Mouse (Mus musculus) hindbrain, embryonic 12.5 days (tissue): ENCODE results near the gene Casq1. TPM values are rescaled to one million over a fixed set of nuclear protein-coding genes. Genes with fewer than 3 reads are reported as not detected.
A peak's percentile ranks its signal among the peaks of the same experiment; 100 is the strongest.

Experiments
- ATAC-seq: fragments of 200-750 bp; cut with Nextera tagmentation; 2 replicates; pipeline ENCODE4 v1.8.0; 2017; ENCODE audit warnings: moderate TSS enrichment; ENCODE audit not compliant: low FRiP score
- H3K27ac ChIP-seq: fragments of 300-500 bp; sonication (generic); 2 replicates; pipeline ENCODE4 v1.5.1; 2016; ENCODE audit warnings: mild to moderate bottlenecking
- H3K27me3 ChIP-seq: fragments of 300-500 bp; sonication (generic); 2 replicates; pipeline ENCODE4 v1.6.1; 2016; ENCODE audit warnings: mild to moderate bottlenecking
- H3K36me3 ChIP-seq: fragments of 300-500 bp; sonication (generic); 2 replicates; pipeline ENCODE4 v1.6.1; 2016; ENCODE audit warnings: mild to moderate bottlenecking
- H3K4me1 ChIP-seq: fragments of 300-500 bp; sonication (generic); 2 replicates; pipeline ENCODE4 v1.6.1; 2016
- H3K4me2 ChIP-seq: fragments of 300-500 bp; sonication (generic); replicated peaks from 2 replicates; pipeline ENCODE4 v1.6.1; 2016; ENCODE audit warnings: mild to moderate bottlenecking
- H3K4me3 ChIP-seq: fragments of 300-500 bp; sonication (generic); 2 replicates; pipeline ENCODE4 v1.5.1; 2016; ENCODE audit warnings: mild to moderate bottlenecking
- H3K9ac ChIP-seq: fragments of 300-500 bp; sonication (generic); 2 replicates; pipeline ENCODE4 v1.6.1; 2016; ENCODE audit warnings: mild to moderate bottlenecking, moderate library complexity
- H3K9me3 ChIP-seq: fragments of 300-500 bp; sonication (generic); replicated peaks from 2 replicates; pipeline ENCODE4 v1.6.1; 2016; ENCODE audit warnings: mild to moderate bottlenecking
- WGBS: fragments of 180-500 bp; shearing (Covaris S2); methylation state at CpG from one replicate; pipeline ENCODE4 v1.1.7; 2016; 5-methylcytosine and 5-hydroxymethylcytosine counted together
- polyA plus RNA-seq: library from polyadenylated mRNA; unstranded; fragments of >200 nt; fragmentation: Nextera tagmentation; extraction: Ambion mirVana; gene quantifications from 2 replicates; pipeline ENCODE4 v1.2.1, GENCODE M21; 2016

The Casq1 gene
- polyA plus RNA-seq, 1 experiment from 2014 or later: 3.8 TPM

DNA sequence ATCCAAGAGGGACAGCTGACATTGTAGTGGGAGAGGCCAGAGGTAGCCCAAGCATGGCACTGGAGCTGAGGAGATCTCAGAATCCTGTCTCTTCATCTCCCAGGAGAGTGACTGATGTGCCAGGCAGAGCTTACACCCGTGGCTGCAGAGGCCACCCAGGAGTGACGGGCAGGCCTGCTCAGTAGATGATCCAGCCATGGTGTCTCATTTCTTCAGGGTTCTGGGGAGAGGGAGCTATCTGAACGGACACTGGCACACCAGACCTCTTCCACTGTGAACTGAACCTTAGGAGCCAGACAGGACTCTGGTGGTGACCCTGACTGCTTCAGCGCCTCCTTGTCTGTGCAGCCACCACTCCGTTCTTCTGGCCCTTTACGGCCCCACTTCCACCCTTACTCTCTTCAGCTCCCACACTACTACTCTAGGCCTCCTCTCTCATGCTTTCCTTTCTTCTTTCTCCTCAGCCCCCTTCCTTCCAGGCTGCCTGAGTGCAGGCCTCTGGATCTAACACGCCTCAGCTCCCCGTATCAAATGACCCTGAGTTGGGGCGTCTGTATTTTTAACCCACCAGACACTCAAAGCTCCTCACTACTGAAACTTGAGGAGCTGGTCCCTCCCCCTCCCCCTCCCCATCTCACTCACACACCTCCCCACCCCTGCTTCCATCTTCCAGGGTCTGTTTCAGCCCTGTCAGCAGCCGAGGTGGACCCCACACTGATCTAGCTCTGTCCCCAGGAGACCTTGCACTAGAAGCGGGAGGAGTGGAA lies 1.8 kb upstream of the Casq1 start:
- Histone ChIP-seq H3K9me3 (no peaks in the 10 kb centered on the region), H3K4me2 (no peak overlapping the region), H3K9ac (no peak overlapping the region), H3K27me3 (no peaks in the 10 kb centered on the region), H3K4me3 (no peak overlapping the region), H3K36me3 (no peaks in the 10 kb centered on the region), H3K27ac (peak overlapping the region; percentile 70), H3K4me1 (peaks cover 51% of the 10 kb centered on the region)
- 0 out of 2 replicates have a peak, but pooled peaks have one; percentile 6 for ATAC-seq
- 39% methylated on average over 11 of the region's 11 CpGs for WGBS

DNA sequence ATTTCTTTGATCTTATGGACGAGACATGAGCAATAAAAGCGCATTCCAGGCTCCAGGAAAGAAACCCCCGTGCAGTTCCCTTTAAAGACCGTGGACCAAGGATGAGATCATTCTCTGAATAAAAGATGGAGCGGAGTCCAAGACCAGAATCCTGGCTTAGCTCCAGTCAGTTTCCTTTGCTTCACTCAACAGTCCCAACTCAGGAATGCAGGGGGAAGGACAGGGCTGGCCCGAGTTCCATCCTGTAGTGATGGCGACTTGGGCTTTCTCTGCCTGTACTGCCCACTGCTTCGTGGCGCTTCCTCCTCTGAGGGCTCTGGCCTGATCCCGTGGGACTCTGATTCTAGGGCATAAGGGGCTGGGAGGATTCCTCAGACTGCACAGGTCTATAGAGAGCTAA lies 746 bp upstream of the Casq1 start:
- H3K4me1 ChIP-seq: peaks cover 51% of the 10 kb centered on the region
- H3K4me2 ChIP-seq: no peak overlapping the region
- ATAC-seq: no peak
- 47% methylated on average over 10 of the region's 10 CpGs for WGBS
- no peak overlapping the region for H3K4me3 ChIP-seq
- H3K27ac ChIP-seq: peak overlapping the region; percentile 55
- no peaks in the 10 kb centered on the region for H3K9me3 ChIP-seq
- no peaks in the 10 kb centered on the region for H3K27me3 ChIP-seq
- no peaks in the 10 kb centered on the region for H3K36me3 ChIP-seq
- H3K9ac ChIP-seq: no peak overlapping the region

DNA sequence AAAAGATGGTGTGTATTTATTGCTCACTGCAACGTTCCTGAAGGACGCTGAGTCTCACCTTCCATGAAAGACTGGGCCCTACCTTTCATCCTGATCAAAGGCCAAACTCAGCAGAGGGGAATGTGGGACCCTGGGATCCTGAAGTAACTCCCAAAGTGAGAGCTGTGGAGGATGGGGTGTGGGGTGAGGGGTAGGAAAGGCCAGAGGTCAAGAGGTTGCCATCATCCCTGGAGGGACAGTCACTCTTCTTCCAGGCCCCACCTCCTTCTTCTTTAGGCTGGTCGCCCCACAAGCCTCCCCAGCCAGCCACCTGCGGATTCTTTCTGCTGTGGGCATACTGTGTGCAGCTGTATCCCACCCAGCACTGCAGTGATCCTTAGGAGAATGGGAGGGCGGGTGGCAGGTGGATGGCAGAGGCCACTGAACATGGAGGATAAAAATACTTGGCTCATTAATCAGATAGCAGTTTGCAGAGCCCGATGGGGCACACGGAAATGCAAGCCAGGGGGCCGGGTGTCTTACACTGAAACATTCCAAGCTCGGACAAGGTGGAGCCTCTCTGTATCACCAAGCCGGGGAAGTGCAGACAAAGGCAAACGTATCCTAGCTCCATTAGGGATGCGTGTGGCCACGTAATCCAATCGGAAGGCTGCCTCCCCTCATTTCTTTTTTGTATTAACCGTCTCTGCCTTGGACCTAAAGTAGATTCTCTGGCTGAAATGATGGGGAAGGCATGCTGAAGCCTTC lies 1.3 kb downstream of the Casq1 start:
- no peak for ATAC-seq
- H3K4me1 ChIP-seq: peaks cover 57% of the 10 kb centered on the region
- H3K27ac ChIP-seq: no peak overlapping the region
- no peaks in the 10 kb centered on the region for H3K27me3 ChIP-seq
- H3K9me3 ChIP-seq: no peaks in the 10 kb centered on the region
- H3K9ac ChIP-seq: no peak overlapping the region
- H3K4me3 ChIP-seq: no peak overlapping the region
- H3K4me2 ChIP-seq: no peak overlapping the region
- no peaks in the 10 kb centered on the region for H3K36me3 ChIP-seq
- 45% methylated on average over 15 of the region's 15 CpGs for WGBS

DNA sequence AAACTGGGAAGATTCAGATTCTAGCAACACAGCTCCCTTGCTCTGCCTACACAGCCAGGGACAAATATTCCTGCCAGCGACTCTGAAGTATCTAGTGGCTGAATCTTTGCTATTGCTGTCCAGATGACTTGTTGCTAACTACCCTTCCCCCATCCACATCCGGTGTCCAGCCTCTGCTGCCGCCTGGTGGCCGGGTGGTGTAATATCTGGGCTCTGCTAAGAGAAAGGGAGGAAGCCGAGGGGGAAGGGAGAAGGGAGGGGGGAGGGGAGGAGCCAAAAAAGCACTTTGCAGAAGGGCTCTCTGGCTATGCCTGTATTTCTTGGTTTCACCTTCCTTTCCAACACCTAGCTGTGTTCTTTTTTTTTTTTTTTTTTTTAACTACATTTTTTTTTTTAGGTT lies 2.5 kb downstream of the Casq1 start:
- H3K4me2 ChIP-seq: peak overlapping the region; percentile 30
- peaks cover 61% of the 10 kb centered on the region for H3K4me1 ChIP-seq
- WGBS: 0% methylated on average over 5 of the region's 5 CpGs
- peak overlapping the region; percentile 52 for H3K27ac ChIP-seq
- no peaks in the 10 kb centered on the region for H3K27me3 ChIP-seq
- no peaks in the 10 kb centered on the region for H3K36me3 ChIP-seq
- peak; percentile 11; the same call in 1 of the 2 replicates for ATAC-seq
- no peaks in the 10 kb centered on the region for H3K9me3 ChIP-seq
- H3K4me3 ChIP-seq: no peak overlapping the region
- no peak overlapping the region for H3K9ac ChIP-seq

DNA sequence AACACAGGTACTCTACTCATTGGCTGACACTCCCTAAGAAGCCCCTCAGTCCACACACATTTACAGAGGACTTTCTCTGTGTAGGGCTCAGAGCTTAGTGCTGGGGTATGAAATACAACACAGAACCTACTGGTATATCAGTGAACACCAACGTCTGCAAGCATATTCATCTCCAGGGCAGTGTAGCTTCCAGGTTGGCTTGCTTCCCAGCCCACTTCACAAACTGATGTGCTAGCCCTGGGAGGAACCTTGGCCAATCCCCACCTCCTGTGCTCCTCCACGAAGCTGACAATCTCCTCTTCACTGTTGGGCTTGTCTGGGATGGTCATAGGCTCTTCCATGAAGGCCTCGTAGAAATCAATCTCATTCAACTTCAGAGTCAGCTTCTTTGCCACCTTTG lies 4.9 kb downstream of the Casq1 start:
- Histone ChIP-seq H3K27ac (0 out of 2 replicates have a peak overlapping the region, but pooled peaks have one; percentile 9), H3K9ac (no peak overlapping the region)
- ATAC-seq: no peak

DNA sequence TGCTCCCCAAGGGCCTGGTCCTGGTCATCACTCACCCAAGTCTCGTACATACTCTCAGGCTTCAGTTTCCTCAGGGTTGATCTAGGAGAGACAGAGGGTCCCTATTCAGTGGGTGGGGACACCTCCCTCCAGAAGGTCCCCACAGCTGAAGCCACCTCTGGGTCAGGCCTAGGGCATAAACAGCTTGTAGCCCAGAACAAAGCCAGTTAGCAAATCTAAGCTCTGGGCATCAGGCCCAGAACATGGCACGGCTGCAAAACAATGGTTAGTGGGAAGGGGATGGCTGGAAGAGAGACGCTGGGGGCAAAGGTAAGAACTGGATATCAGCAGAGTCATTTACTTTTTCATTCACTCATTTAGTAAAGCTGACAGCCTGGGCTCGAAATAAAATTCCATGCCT lies 5.9 kb downstream of the Casq1 start:
- no peak overlapping the region for H3K4me2 ChIP-seq
- H3K4me3 ChIP-seq: no peak overlapping the region
- no peaks in the 10 kb centered on the region for H3K27me3 ChIP-seq
- H3K4me1 ChIP-seq: peaks cover 29% of the 10 kb centered on the region
- H3K36me3 ChIP-seq: peaks cover 5% of the 10 kb centered on the region; the same call in 1 of the 2 replicates
- H3K9ac ChIP-seq: no peak overlapping the region
- no peaks in the 10 kb centered on the region for H3K9me3 ChIP-seq
- 58% methylated on average over 4 of the region's 4 CpGs for WGBS
- peak; percentile 36; the same call in 1 of the 2 replicates for ATAC-seq
- 0 out of 2 replicates have a peak overlapping the region, but pooled peaks have one; percentile 19 for H3K27ac ChIP-seq

More for the DNA sequence above, 4.9 kb downstream of the Casq1 start:
- WGBS: 78% methylated on average over 3 of the region's 3 CpGs
- H3K36me3 ChIP-seq: 0 out of 2 replicates have a peak, but pooled peaks cover under 1% of the 10 kb centered on the region
- H3K27me3 ChIP-seq: no peaks in the 10 kb centered on the region
- H3K4me1 ChIP-seq: peaks cover 37% of the 10 kb centered on the region
- no peak overlapping the region for H3K4me3 ChIP-seq
- H3K9me3 ChIP-seq: no peaks in the 10 kb centered on the region
- no peak overlapping the region for H3K4me2 ChIP-seq

DNA sequence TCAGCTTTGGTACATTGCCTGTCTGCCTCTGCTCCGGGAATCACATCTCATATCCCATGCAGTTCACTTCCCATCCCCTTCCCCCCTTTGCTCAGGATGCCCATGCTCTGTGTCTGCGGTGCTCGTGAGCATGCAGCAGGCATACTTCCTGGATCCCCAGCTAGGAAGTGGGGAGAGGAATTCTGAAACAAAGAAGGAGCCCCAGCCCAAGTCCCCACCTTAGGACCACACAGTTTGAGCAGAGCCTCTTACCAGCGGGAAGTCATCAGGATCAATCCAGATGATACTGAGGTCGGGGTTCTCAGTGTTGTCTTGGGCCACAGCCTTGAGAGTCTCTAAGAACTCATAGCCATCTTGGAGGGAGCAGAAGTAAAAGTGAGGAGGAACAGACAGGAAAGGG lies 6.9 kb downstream of the Casq1 start:
- H3K9me3 ChIP-seq: no peaks in the 10 kb centered on the region
- H3K4me2 ChIP-seq: no peak overlapping the region
- H3K9ac ChIP-seq: no peak overlapping the region
- no peak for ATAC-seq
- no peak overlapping the region for H3K4me3 ChIP-seq
- H3K36me3 ChIP-seq: peaks cover 5% of the 10 kb centered on the region; the same call in 1 of the 2 replicates
- 55% methylated on average over 5 of the region's 5 CpGs for WGBS
- no peak overlapping the region; the same call in 1 of the 2 replicates for H3K27ac ChIP-seq
- H3K27me3 ChIP-seq: no peaks in the 10 kb centered on the region
- peaks cover 23% of the 10 kb centered on the region for H3K4me1 ChIP-seq

DNA sequence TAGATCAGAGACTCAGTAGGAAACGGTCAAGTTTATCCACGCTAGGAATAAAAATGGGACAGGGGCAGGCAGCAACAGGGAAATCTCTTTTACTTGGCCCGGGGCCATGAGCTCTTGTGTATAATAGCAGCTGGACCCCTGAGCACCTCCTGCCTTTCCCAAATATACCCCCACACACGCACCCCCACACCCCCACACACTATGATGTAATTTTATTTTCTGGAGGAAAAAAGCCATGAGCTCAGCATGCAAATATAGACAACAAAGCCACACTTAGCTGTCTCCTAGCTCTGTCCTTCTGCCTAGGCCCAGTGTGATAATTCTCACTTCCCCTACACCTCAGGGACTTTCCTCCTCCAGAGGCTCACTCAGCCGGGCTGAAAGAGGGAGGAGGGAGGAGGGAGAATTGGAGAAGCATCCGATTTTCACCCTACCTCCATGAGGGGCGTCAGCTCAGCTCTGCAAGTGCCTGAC lies 12.5 kb downstream of the Casq1 start:
- H3K4me1 ChIP-seq: peaks cover 51% of the 10 kb centered on the region
- ATAC-seq: 0 out of 2 replicates have a peak, but pooled peaks have one; percentile 4
- H3K4me2 ChIP-seq: peak overlapping the region; percentile 88
- peaks cover 5% of the 10 kb centered on the region; the same call in 1 of the 2 replicates for H3K36me3 ChIP-seq
- H3K4me3 ChIP-seq: no peak overlapping the region; the same call in 1 of the 2 replicates
- 13% methylated on average over 7 of the region's 7 CpGs for WGBS
- H3K27me3 ChIP-seq: no peaks in the 10 kb centered on the region
- peak overlapping the region; percentile 96; the same call in 1 of the 2 replicates for H3K9ac ChIP-seq
- H3K9me3 ChIP-seq: no peaks in the 10 kb centered on the region
- H3K27ac ChIP-seq: peak overlapping the region; percentile 93

DNA sequence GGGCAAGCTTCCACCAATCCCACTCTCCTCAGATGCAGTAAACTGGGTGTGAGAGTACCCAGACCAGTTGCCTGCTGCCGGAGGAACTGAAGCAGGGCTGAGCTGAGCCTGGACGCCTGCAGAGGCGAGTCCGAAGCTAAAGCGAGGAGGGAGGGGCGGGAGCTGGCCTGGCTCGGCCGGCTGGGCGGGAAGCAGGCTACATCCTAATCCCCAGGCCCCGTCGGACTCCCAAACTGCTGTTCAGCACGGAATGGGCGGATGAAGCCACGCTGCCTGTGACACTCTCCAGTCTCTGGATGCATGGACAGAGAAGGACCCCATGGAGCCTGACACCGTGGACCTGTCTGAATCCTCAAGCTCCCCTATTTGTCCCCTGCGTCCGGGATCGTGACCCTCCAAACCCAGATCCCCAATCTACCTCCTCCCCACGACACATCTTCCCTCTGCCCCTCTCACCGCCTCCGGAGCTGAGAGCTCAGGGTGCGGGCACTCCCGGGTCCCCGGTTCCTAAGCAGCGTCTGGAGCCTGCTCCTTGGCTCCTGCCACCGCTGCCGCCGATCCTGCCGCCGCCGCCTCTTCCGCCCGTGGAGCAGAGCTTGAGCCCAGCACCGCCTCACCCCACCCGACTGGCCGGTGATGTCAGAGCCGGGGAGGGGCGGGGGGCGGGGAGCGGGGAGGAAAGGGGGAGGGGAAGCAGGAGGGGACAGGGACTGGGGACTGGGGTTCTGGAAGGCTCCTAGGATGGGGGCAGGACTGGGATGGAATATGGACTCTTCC lies 13.3 kb downstream of the Casq1 start, which contains the start of gene Pea15a:
Gene Pea15a (minus strand): TSS at position 664 of the 777 bp plus-strand sequence.
- under 1% methylated on average over 39 of the region's 40 CpGs for WGBS
- Histone ChIP-seq H3K36me3 (peaks cover 5% of the 10 kb centered on the region; the same call in 1 of the 2 replicates), H3K9ac (peak within 1 kb of the TSS; percentile 96), H3K4me3 (peak within 1 kb of the TSS; percentile 74), H3K9me3 (no peaks in the 10 kb centered on the region), H3K4me1 (peaks cover 59% of the 10 kb centered on the region), H3K27me3 (no peaks in the 10 kb centered on the region), H3K27ac (peak within 1 kb of the TSS; percentile 93), H3K4me2 (peak within 1 kb of the TSS; percentile 88)
- peak; percentile 65 for ATAC-seq

DNA sequence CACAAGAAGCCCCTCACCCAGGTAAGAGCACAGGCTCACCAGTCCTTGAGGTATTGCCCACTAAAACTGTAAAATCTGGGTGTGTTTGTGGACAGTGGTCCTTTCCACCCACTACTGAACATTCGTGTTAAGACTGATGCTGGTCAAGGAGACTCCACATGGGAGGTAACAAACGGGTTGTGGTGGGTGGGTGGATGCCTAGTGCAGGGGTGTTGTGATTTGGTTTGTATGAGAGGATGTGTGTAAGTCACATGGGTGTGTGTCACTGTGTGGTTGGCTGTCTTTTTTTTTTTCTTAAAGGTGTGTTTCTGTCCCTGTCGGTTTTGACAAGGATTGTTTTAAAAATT lies 14.0 kb downstream of the Casq1 start:
- H3K9me3 ChIP-seq: no peaks in the 10 kb centered on the region
- peak overlapping the region; percentile 96 for H3K9ac ChIP-seq
- no peaks in the 10 kb centered on the region for H3K27me3 ChIP-seq
- peak overlapping the region; percentile 88 for H3K4me2 ChIP-seq
- 7% methylated on average over 3 of the region's 3 CpGs for WGBS
- no peak for ATAC-seq
- H3K36me3 ChIP-seq: peaks cover 7% of the 10 kb centered on the region; the same call in 1 of the 2 replicates
- H3K4me1 ChIP-seq: peaks cover 65% of the 10 kb centered on the region
- H3K4me3 ChIP-seq: peak overlapping the region; percentile 74
- H3K27ac ChIP-seq: peak overlapping the region; percentile 93

DNA sequence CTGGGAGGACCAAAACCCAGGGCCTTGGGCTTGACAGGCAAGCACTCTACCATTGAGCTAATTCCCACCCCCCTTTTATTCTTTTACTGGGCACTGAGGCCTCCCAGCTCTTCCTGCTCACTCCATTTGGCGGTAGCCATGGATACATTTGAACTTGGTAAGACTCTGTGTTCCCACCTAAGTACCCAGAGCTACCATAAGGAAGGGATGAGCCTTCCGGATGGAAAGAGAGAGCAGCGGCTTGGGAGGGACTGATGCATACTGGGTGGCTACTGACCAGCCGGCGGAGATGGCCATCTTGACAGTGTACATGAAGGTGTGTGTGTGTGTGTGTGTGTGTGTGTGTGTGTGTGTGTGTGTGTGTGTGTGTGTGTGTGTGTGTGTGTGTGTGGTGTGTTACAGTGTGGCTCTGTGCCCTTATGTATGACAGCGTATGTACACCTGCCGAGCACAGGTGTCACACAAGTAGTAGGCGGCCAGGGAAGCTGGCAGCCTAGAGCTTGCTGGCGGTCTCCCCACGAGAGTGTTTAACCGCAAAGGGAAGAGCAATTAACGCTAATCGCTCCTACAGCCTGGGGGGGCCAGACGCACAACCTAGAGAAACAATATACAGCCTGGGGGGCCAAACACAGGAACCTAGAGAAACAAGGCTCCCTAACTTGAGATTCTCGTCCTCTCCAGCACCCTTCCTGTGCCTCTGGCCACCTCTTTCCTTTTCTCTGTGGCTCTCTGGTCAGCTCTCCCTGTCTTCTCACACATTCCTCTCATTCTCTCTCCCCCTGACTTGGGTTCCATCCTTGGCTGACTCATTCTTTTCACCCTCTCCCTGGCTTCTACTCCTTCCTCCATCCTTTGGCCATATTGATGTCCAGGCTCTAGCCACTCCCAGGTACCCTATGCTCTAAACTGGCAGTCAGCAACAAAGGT lies 14.6 kb downstream of the Casq1 start:
- H3K4me1 ChIP-seq: peaks cover 72% of the 10 kb centered on the region

More for the DNA sequence above, 14.6 kb downstream of the Casq1 start:
- peaks cover 13% of the 10 kb centered on the region for H3K36me3 ChIP-seq
- peak overlapping the region; percentile 93 for H3K27ac ChIP-seq
- H3K9ac ChIP-seq: peak overlapping the region; percentile 96
- WGBS: 27% methylated on average over 9 of the region's 15 CpGs
- H3K4me2 ChIP-seq: peak overlapping the region; percentile 88
- no peaks in the 10 kb centered on the region for H3K27me3 ChIP-seq
- no peak for ATAC-seq
- H3K9me3 ChIP-seq: no peaks in the 10 kb centered on the region
- H3K4me3 ChIP-seq: peak overlapping the region; percentile 74
